Comparison of ENCODE assay signal across 9 mouse cellular contexts in genomic region chr2:37748442-37749066, GRCm38 (mm10). TPM values are rescaled to one million over a fixed set of nuclear protein-coding genes. Genes with fewer than 3 reads are reported as not detected.
A peak's percentile ranks its signal among the peaks of the same experiment; 100 is the strongest.
DNase-seq lines count a peak whose midpoint lies in the region; ATAC-seq and TF ChIP-seq lines count a peak whose summit lies in the region.
"Had no signal": no experiment of that assay in that cellular context is flagged by ENCODE, and none has a peak within 500 bp of the region (broad histone marks: within the 10 kb centered on the region; RNA-seq: fewer than 3 reads in every experiment).

No protein-coding gene starts in this region.

- no peaks in the 10 kb centered on the region for H3K9me3 ChIP-seq in heart, embryonic 12.5 days (replicated peaks)
- no peaks in the 10 kb centered on the region for H3K9me3 ChIP-seq in forebrain, postnatal 0 days (ENCODE audit: low read length)
- no peaks in the 10 kb centered on the region for H3K9me3 ChIP-seq in hindbrain, embryonic 15.5 days
- H3K9me3 ChIP-seq in midbrain, postnatal 0 days (ENCODE audit: low read length), result no peaks in the 10 kb centered on the region

- H3K4me2 ChIP-seq in heart, embryonic 12.5 days, result no peak overlapping the region
- H3K4me2 ChIP-seq in forebrain, postnatal 0 days (ENCODE audit: low read depth), result no peak overlapping the region
- no peak overlapping the region for H3K4me2 ChIP-seq in hindbrain, embryonic 15.5 days
- no peak overlapping the region for H3K4me2 ChIP-seq in midbrain, postnatal 0 days (ENCODE audit: low read depth, low read length, poor library complexity, severe bottlenecking)

- DNase-seq in heart, adult 11 months, result peak; percentile 96
- DNase-seq in ZHBTc4 (ENCODE audit: low read depth, low spot score), result peak; percentile 32
- no peak for DNase-seq in forebrain, postnatal 0 days
- DNase-seq in midbrain, postnatal 0 days (ENCODE audit: low spot score), result peak; percentile 50
- DNase-seq in frontal cortex, postnatal 14 days (ENCODE audit: low spot score in 2 of 2), result no peak

- no peak for TF ChIP-seq CTCF in forebrain, postnatal 0 days (IDR thresholded peaks at IDR 0.05; ENCODE audit: low read depth)
- TF ChIP-seq CTCF in midbrain, postnatal 0 days (IDR thresholded peaks at IDR 0.05), result no peak

- 64% methylated on average over 10 of the region's 10 CpGs for WGBS in heart, embryonic 12.5 days
- 42% methylated on average over 10 of the region's 10 CpGs for WGBS in forebrain, postnatal 0 days
- 51% methylated on average over 10 of the region's 10 CpGs for WGBS in hindbrain, embryonic 15.5 days
- 59% methylated on average over 10 of the region's 10 CpGs for WGBS in midbrain, postnatal 0 days

- H3K36me3 ChIP-seq in heart, embryonic 12.5 days, result no peaks in the 10 kb centered on the region
- no peaks in the 10 kb centered on the region for H3K36me3 ChIP-seq in forebrain, postnatal 0 days (ENCODE audit: insufficient read depth)
- no peaks in the 10 kb centered on the region for H3K36me3 ChIP-seq in hindbrain, embryonic 15.5 days
- no peaks in the 10 kb centered on the region for H3K36me3 ChIP-seq in midbrain, postnatal 0 days (ENCODE audit: insufficient read depth, low read length)

- H3K9ac ChIP-seq in heart, embryonic 12.5 days, result no peak overlapping the region
- no peak overlapping the region for H3K9ac ChIP-seq in forebrain, postnatal 0 days
- no peak overlapping the region for H3K9ac ChIP-seq in hindbrain, embryonic 15.5 days
- no peak overlapping the region for H3K9ac ChIP-seq in midbrain, postnatal 0 days (replicated peaks; ENCODE audit: low read length, poor library complexity, severe bottlenecking)

- H3K4me3 ChIP-seq in heart, embryonic 12.5 days, result no peak overlapping the region
- H3K4me3 ChIP-seq in forebrain, postnatal 0 days (ENCODE audit: low read depth, low read length), result no peak overlapping the region
- H3K4me3 ChIP-seq in hindbrain, embryonic 15.5 days, result no peak overlapping the region
- no peak overlapping the region for H3K4me3 ChIP-seq in midbrain, postnatal 0 days (ENCODE audit: low read depth, low read length)
- H3K4me3 ChIP-seq: myocyte had no signal

- H3K27ac ChIP-seq in heart, embryonic 12.5 days (ENCODE audit: poor library complexity, severe bottlenecking), result no peak overlapping the region
- H3K27ac ChIP-seq in forebrain, postnatal 0 days (ENCODE audit: low read depth, low read length), result no peak overlapping the region
- no peak overlapping the region for H3K27ac ChIP-seq in hindbrain, embryonic 15.5 days (replicated peaks)
- H3K27ac ChIP-seq in midbrain, postnatal 0 days (ENCODE audit: low read depth, low read length), result no peak overlapping the region

- H3K27me3 ChIP-seq in heart, embryonic 12.5 days (replicated peaks), result no peaks in the 10 kb centered on the region
- no peaks in the 10 kb centered on the region for H3K27me3 ChIP-seq in forebrain, postnatal 0 days (ENCODE audit: insufficient read depth, low read length)
- no peaks in the 10 kb centered on the region for H3K27me3 ChIP-seq in hindbrain, embryonic 15.5 days
- no peaks in the 10 kb centered on the region for H3K27me3 ChIP-seq in midbrain, postnatal 0 days (ENCODE audit: insufficient read depth, low read length)

- peaks cover 22% of the 10 kb centered on the region for H3K4me1 ChIP-seq in heart, embryonic 12.5 days (replicated peaks)
- H3K4me1 ChIP-seq in forebrain, postnatal 0 days (ENCODE audit: insufficient read depth), result peaks cover 11% of the 10 kb centered on the region; the same call in 1 of the 2 replicates
- H3K4me1 ChIP-seq in hindbrain, embryonic 15.5 days (replicated peaks), result peaks cover 9% of the 10 kb centered on the region; the same call in 1 of the 2 replicates
- H3K4me1 ChIP-seq in midbrain, postnatal 0 days (ENCODE audit: insufficient read depth, low read length), result 0 out of 2 replicates have a peak, but pooled peaks cover 3% of the 10 kb centered on the region

- ATAC-seq in heart, embryonic 12.5 days (ENCODE audit: insufficient number of reproducible peaks, low FRiP score), result no peak
- peak; percentile 36; the same call in 1 of the 2 replicates for ATAC-seq in forebrain, postnatal 0 days
- ATAC-seq in hindbrain, embryonic 15.5 days (ENCODE audit: low FRiP score, low read depth), result peak; percentile 49; the same call in 1 of the 2 replicates
- ATAC-seq in midbrain, postnatal 0 days (ENCODE audit: low FRiP score), result no peak
- no peak for ATAC-seq in activated CD4-positive, CD25-positive, alpha-beta regulatory T cell, adult 4 months

RNA-seq across cellular contexts. Expression of gene Crb2, which starts 27.5 kb away (rescaled TPM):
- polyA plus RNA-seq in heart, embryonic 12.5 days (2016; fragmentation: Nextera tagmentation; extraction: Ambion mirVana), result 7.6 and 9.1 TPM in 2 replicates
- 3.8 and 6.0 TPM in 2 replicates for total RNA-seq in forebrain, postnatal 0 days (2014; rRNA removed)
- 1.5 and 2.7 TPM in 2 replicates for polyA plus RNA-seq in forebrain, postnatal 0 days (2015; fragmentation: Nextera tagmentation; extraction: Ambion mirVana)
- 5.1 and 5.9 TPM in 2 replicates for polyA plus RNA-seq in hindbrain, embryonic 15.5 days (2015; fragmentation: Nextera tagmentation; extraction: Ambion mirVana)
- total RNA-seq in midbrain, postnatal 0 days (2014; rRNA removed), result 3.7 and 4.8 TPM in 2 replicates
- 1.6 and 1.7 TPM in 2 replicates for polyA plus RNA-seq in midbrain, postnatal 0 days (2015; fragmentation: Nextera tagmentation; extraction: Ambion mirVana)
- polyA plus RNA-seq in activated CD4-positive, CD25-positive, alpha-beta regulatory T cell, adult 4 months (2017; shearing (Covaris generic)), result under 1 TPM in 1 of 2 experiments, not detected in 1; 0.07 TPM
- polyA plus RNA-seq: myocyte had no signal

RNA-seq across cellular contexts. Expression of gene Strbp, which starts 44.9 kb away (rescaled TPM):
- 32.3 and 34.6 TPM in 2 replicates for polyA plus RNA-seq in heart, embryonic 12.5 days (2016; fragmentation: Nextera tagmentation; extraction: Ambion mirVana)
- total RNA-seq in forebrain, postnatal 0 days (2014; rRNA removed), result 101 and 138 TPM in 2 replicates
- polyA plus RNA-seq in forebrain, postnatal 0 days (2015; fragmentation: Nextera tagmentation; extraction: Ambion mirVana), result 83.5 and 99.9 TPM in 2 replicates
- polyA plus RNA-seq in hindbrain, embryonic 15.5 days (2015; fragmentation: Nextera tagmentation; extraction: Ambion mirVana), result 102 and 107 TPM in 2 replicates
- total RNA-seq in midbrain, postnatal 0 days (2014; rRNA removed), result 118 and 121 TPM in 2 replicates
- polyA plus RNA-seq in midbrain, postnatal 0 days (2015; fragmentation: Nextera tagmentation; extraction: Ambion mirVana), result 87.1 and 105 TPM in 2 replicates
- polyA plus RNA-seq in activated CD4-positive, CD25-positive, alpha-beta regulatory T cell, adult 4 months (2017; shearing (Covaris generic)), result 1 to 10 TPM; 7.4 to 7.8 TPM

Comparison
In these comparisons a context has a peak if more than half of its experiments do, and no peak if none do; other contexts are left out.
1. DNase-seq: peak in heart, adult 11 months (single experiment), ZHBTc4 (single experiment) and midbrain, postnatal 0 days (single experiment); none in forebrain, postnatal 0 days (single experiment) and frontal cortex, postnatal 14 days (0 of 2).
2. ATAC-seq: peak in forebrain, postnatal 0 days (single experiment) and hindbrain, embryonic 15.5 days (single experiment); none in heart, embryonic 12.5 days (single experiment), midbrain, postnatal 0 days (single experiment) and activated CD4-positive, CD25-positive, alpha-beta regulatory T cell, adult 4 months (single experiment).